Mouse (Mus musculus) embryonic facial prominence, embryonic 12.5 days (tissue): ENCODE results near the gene Ccdc148. TPM values are rescaled to one million over a fixed set of nuclear protein-coding genes. Genes with fewer than 3 reads are reported as not detected.
A peak's percentile ranks its signal among the peaks of the same experiment; 100 is the strongest.

Source experiments
- ATAC-seq: fragments of 200-750 bp; cut with Nextera tagmentation; 2 replicates; pipeline ENCODE4 v1.8.0; 2017; ENCODE audit not compliant: insufficient number of reproducible peaks, insufficient read depth, low FRiP score, low TSS enrichment
- H3K27ac ChIP-seq: fragments of 300-500 bp; sonication (generic); 2 replicates; pipeline ENCODE4 v1.5.1; 2016; ENCODE audit warnings: mild to moderate bottlenecking
- H3K27me3 ChIP-seq: fragments of 300-500 bp; sonication (generic); 2 replicates; pipeline ENCODE4 v1.6.1; 2016; ENCODE audit warnings: mild to moderate bottlenecking, moderate library complexity
- H3K36me3 ChIP-seq: fragments of 300-500 bp; sonication (generic); 2 replicates; pipeline ENCODE4 v1.6.1; 2016; ENCODE audit warnings: mild to moderate bottlenecking
- H3K4me1 ChIP-seq: fragments of 300-500 bp; sonication (generic); 2 replicates; pipeline ENCODE4 v1.6.1; 2016
- H3K4me2 ChIP-seq: fragments of 300-500 bp; sonication (generic); replicated peaks from 2 replicates; pipeline ENCODE4 v1.6.1; 2016; ENCODE audit warnings: mild to moderate bottlenecking, moderate library complexity
- H3K4me3 ChIP-seq: fragments of 300-500 bp; sonication (generic); 2 replicates; pipeline ENCODE4 v1.5.1; 2016; ENCODE audit warnings: mild to moderate bottlenecking
- H3K9ac ChIP-seq: fragments of 300-500 bp; sonication (generic); 2 replicates; pipeline ENCODE4 v1.6.1; 2016; ENCODE audit warnings: mild to moderate bottlenecking, moderate library complexity
- H3K9me3 ChIP-seq: fragments of 300-500 bp; sonication (generic); 2 replicates; pipeline ENCODE4 v1.6.1; 2016; ENCODE audit warnings: mild to moderate bottlenecking, moderate library complexity
- WGBS: fragments of 180-500 bp; shearing (Covaris S2); methylation state at CpG from one replicate; pipeline ENCODE4 v1.1.7; 2016; 5-methylcytosine and 5-hydroxymethylcytosine counted together
- polyA plus RNA-seq: library from polyadenylated mRNA; unstranded; fragments of >200 nt; fragmentation: Nextera tagmentation; extraction: Ambion mirVana; gene quantifications from 2 replicates; pipeline ENCODE4 v1.2.1, GENCODE M21; 2016

Gene Ccdc148
- polyA plus RNA-seq, 1 experiment from 2014 or later, result 1.3 TPM

GRCm38 (mm10) chr2:59178191-59178590 lies 17.7 kb upstream of the Ccdc148 start:
- Histone ChIP-seq H3K27ac (no peak overlapping the region), H3K27me3 (no peaks in the 10 kb centered on the region), H3K9me3 (no peaks in the 10 kb centered on the region), H3K4me3 (no peak overlapping the region), H3K4me2 (no peak overlapping the region), H3K4me1 (no peaks in the 10 kb centered on the region), H3K9ac (no peak overlapping the region), H3K36me3 (no peaks in the 10 kb centered on the region)
- WGBS, result 90% methylated on average over 8 of the region's 8 CpGs
- no peak for ATAC-seq

DNA sequence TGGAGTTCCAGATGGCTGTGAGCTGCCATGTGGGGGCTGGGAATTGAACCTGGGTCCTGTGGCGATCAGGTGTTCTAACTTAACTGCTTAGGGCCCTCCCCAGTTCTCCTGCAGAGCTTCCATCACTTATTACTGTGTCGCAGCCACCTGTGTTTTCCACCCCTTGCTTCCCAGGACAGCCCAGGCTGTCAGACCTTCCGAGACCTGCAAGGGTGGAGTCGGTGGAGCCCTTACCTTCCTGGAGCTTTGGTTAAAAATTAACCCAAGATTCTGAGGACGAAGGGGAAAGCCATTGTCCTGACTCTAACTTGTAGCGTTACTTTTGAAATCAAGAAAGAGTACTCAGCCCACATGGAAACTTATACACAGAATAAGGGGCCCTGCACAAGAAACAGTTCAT lies 15.4 kb upstream of the Ccdc148 start:
- Histone ChIP-seq H3K27me3 (no peaks in the 10 kb centered on the region), H3K36me3 (no peaks in the 10 kb centered on the region), H3K4me2 (no peak overlapping the region), H3K27ac (no peak overlapping the region), H3K4me3 (no peak overlapping the region), H3K9me3 (no peaks in the 10 kb centered on the region), H3K9ac (no peak overlapping the region), H3K4me1 (peaks cover 9% of the 10 kb centered on the region; the same call in 1 of the 2 replicates)
- 93% methylated on average over 6 of the region's 6 CpGs for WGBS
- ATAC-seq, result no peak

GRCm38 (mm10) chr2:59171533-59171932 lies 11.1 kb upstream of the Ccdc148 start:
- no peak overlapping the region for H3K4me3 ChIP-seq
- no peak overlapping the region for H3K4me2 ChIP-seq
- peaks cover 9% of the 10 kb centered on the region; the same call in 1 of the 2 replicates for H3K4me1 ChIP-seq
- no peak for ATAC-seq
- H3K9me3 ChIP-seq, result no peaks in the 10 kb centered on the region
- H3K36me3 ChIP-seq, result no peaks in the 10 kb centered on the region
- no peak overlapping the region for H3K27ac ChIP-seq
- H3K9ac ChIP-seq, result no peak overlapping the region
- no peaks in the 10 kb centered on the region for H3K27me3 ChIP-seq
- WGBS, result 68% methylated on average over 5 of the region's 5 CpGs

DNA sequence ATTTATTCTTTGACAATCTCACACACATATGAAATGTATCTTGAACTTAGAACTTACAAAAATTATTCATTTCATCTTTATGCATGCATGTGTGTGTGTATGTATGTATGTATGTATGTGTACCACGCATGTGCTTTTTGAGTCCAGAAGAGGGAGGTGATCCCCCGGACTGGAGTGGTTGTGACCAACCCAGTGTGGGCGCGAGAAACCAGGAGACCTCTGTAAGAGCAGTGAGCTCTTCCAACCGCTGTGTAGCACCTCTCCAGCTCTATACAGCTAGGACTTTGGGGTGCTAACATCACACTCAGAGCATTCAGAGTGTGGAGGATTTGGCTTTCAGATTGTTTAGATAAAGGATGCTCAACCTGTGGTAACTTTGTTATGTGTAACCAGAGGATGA lies 10.1 kb upstream of the Ccdc148 start:
- 94% methylated on average over 5 of the region's 5 CpGs for WGBS
- no peaks in the 10 kb centered on the region for H3K27me3 ChIP-seq
- H3K9me3 ChIP-seq, result no peaks in the 10 kb centered on the region
- H3K4me2 ChIP-seq, result no peak overlapping the region
- H3K4me1 ChIP-seq, result peaks cover 9% of the 10 kb centered on the region; the same call in 1 of the 2 replicates
- ATAC-seq, result no peak
- no peak overlapping the region for H3K9ac ChIP-seq
- no peak overlapping the region for H3K4me3 ChIP-seq
- no peaks in the 10 kb centered on the region for H3K36me3 ChIP-seq
- no peak overlapping the region for H3K27ac ChIP-seq

GRCm38 (mm10) chr2:59170208-59170589 lies 9.7 kb upstream of the Ccdc148 start:
- Histone ChIP-seq H3K36me3 (no peaks in the 10 kb centered on the region), H3K9ac (no peak overlapping the region), H3K9me3 (no peaks in the 10 kb centered on the region), H3K4me1 (peaks cover 9% of the 10 kb centered on the region; the same call in 1 of the 2 replicates), H3K27me3 (no peaks in the 10 kb centered on the region), H3K4me2 (no peak overlapping the region), H3K27ac (no peak overlapping the region), H3K4me3 (no peak overlapping the region)
- no peak for ATAC-seq
- WGBS, result 58% methylated on average over 3 of the region's 3 CpGs

DNA sequence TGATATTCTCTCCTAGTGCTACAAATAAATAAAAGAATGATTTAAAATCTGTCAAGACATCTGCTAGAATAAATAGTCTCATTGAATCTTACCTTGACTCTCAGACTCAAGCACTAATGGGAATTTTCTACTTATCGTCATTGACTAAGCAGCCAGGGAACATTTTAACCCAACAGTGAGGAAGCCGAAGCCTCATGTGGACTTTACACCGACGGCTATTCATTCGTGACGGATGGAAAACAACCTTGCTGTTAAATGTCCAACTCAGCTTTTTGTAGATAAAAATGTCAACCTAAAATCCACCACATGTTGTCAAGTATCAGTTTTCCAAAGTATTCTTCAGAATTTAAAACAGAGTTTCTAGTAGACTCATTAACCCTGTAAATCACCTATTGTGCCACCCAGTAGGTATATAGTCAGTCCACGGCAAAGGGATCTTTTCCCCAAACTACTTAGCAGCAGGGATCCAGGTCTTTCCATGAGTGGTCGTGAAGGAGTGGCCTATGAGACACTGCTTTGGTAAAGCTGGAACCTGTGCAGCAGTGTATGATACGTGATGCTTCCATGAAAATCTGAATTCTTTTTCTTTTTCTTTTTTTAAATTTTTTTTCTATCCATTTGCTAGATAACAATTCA lies 9.2 kb upstream of the Ccdc148 start:
- H3K27ac ChIP-seq, result no peak overlapping the region
- no peak overlapping the region for H3K4me3 ChIP-seq
- H3K36me3 ChIP-seq, result no peaks in the 10 kb centered on the region
- H3K27me3 ChIP-seq, result no peaks in the 10 kb centered on the region
- H3K9ac ChIP-seq, result no peak overlapping the region
- no peaks in the 10 kb centered on the region for H3K9me3 ChIP-seq
- no peak for ATAC-seq
- 81% methylated on average over 9 of the region's 9 CpGs for WGBS
- no peak overlapping the region for H3K4me2 ChIP-seq
- peaks cover 9% of the 10 kb centered on the region; the same call in 1 of the 2 replicates for H3K4me1 ChIP-seq

- 78% methylated on average over 4 of the region's 4 CpGs for WGBS
- H3K9ac ChIP-seq, result no peak overlapping the region
Observed at GRCm38 (mm10) chr2:59167830-59168229, 7.3 kb upstream of the Ccdc148 start.

DNA sequence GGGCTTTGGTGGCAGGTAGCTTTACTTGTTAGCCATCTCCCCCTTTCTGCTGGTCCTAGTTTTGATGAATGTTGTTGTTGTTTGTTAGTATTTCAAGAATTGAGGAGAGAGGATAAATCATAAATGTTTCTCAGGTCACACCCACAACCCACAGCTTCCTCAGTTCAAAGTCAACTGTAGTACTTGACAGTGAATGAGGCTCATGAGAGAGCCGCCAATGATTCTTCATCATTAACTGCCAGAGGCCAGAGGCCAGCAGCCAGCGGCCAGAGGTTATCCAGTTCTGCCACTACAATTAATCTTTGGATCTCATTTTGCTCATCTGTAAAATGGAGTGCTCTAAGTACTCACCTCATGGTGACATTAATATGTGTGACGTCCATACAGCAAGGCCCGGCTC lies 6.5 kb upstream of the Ccdc148 start:
- no peaks in the 10 kb centered on the region for H3K9me3 ChIP-seq
- WGBS, result 84% methylated on average over 4 of the region's 4 CpGs
- no peaks in the 10 kb centered on the region for H3K36me3 ChIP-seq
- no peak overlapping the region for H3K4me3 ChIP-seq
- no peak overlapping the region for H3K4me2 ChIP-seq
- H3K9ac ChIP-seq, result no peak overlapping the region
- H3K27ac ChIP-seq, result no peak overlapping the region
- H3K27me3 ChIP-seq, result no peaks in the 10 kb centered on the region
- peaks cover 9% of the 10 kb centered on the region; the same call in 1 of the 2 replicates for H3K4me1 ChIP-seq
- ATAC-seq, result no peak

More at GRCm38 (mm10) chr2:59167830-59168229, 7.3 kb upstream of the Ccdc148 start:
- Histone ChIP-seq H3K36me3 (no peaks in the 10 kb centered on the region), H3K4me1 (peaks cover 10% of the 10 kb centered on the region; the same call in 1 of the 2 replicates), H3K27ac (no peak overlapping the region), H3K4me2 (no peak overlapping the region), H3K4me3 (no peak overlapping the region), H3K27me3 (no peaks in the 10 kb centered on the region), H3K9me3 (no peaks in the 10 kb centered on the region)
- no peak for ATAC-seq

DNA sequence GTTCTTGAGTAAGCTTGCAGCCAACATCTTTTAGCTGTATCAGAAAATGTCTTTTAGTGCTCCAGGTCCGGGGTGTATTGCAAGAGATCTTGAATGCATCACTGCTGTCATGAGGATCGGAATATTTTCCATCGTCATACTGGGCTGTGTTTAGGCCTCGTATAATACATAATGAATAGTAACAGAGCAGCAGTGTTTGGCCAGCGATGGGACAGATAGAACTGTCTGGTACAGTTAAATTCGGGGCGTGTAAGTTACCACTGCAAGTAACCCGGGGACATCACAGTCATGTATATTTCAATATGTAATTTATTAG lies 1.8 kb upstream of the Ccdc148 start:
- Histone ChIP-seq H3K4me1 (peaks cover 9% of the 10 kb centered on the region; the same call in 1 of the 2 replicates), H3K36me3 (no peaks in the 10 kb centered on the region), H3K4me3 (peak overlapping the region; percentile 94), H3K9me3 (no peaks in the 10 kb centered on the region), H3K27me3 (no peaks in the 10 kb centered on the region), H3K4me2 (peak overlapping the region; percentile 82), H3K9ac (peak overlapping the region; percentile 33; the same call in 1 of the 2 replicates), H3K27ac (no peak overlapping the region)
- WGBS, result 40% methylated on average over 8 of the region's 8 CpGs
- no peak for ATAC-seq

DNA sequence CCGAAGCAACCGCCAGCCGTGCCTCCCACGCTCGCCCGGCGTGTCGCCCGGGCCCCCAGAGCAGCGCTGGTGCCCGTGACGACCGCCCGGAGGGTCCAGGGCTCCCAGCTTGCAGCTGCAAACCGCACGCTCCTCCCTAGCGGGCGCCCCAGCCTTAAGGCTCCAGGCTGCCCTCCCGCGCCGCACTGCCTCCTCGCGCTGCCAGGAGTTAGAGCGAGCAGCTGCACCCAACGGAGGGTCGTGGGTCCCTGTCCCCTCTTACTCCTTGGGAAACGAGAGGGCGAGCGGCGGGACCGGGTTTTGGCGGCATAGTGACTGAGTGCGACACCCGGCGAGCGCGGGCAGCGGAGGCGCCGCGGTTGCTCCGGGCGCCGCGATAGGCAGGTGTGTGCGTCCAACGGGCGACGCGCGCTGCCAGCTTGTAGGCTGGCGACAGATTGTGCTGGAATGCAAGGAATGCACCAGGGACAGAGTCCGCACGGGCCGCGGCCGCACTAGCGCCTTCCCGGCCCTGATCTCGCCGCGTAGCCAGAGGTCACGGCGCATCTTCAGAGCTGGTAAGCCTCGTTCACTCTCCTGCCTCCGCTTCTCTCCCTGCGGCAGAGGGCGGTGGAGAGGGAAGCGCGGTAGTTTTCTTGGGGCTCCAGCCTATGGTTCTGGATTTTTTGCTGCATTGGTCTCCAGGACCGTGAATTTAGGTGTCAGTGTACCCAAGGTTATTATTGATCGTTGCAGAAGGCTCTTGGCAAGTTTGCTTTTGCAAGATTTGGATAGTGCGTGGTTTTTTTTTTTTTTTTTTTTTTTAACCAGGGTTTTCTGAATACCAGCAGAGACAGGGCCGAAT lies 1.2 kb upstream of the Ccdc148 start:
- no peaks in the 10 kb centered on the region for H3K27me3 ChIP-seq
- peaks cover 9% of the 10 kb centered on the region; the same call in 1 of the 2 replicates for H3K4me1 ChIP-seq
- H3K4me3 ChIP-seq, result peak overlapping the region; percentile 94
- H3K36me3 ChIP-seq, result no peaks in the 10 kb centered on the region
- no peaks in the 10 kb centered on the region for H3K9me3 ChIP-seq
- peak; percentile 37; the same call in 1 of the 2 replicates for ATAC-seq
- H3K4me2 ChIP-seq, result peak overlapping the region; percentile 82
- H3K27ac ChIP-seq, result peak overlapping the region; percentile 86
- H3K9ac ChIP-seq, result peak overlapping the region; percentile 82
- under 1% methylated on average over 73 of the region's 74 CpGs for WGBS

- H3K4me3 ChIP-seq, result peak overlapping the region; percentile 94
- H3K36me3 ChIP-seq, result no peaks in the 10 kb centered on the region
- H3K9me3 ChIP-seq, result no peaks in the 10 kb centered on the region
Observed at GRCm38 (mm10) chr2:59161021-59161440, 548 bp upstream of the Ccdc148 start.

More at GRCm38 (mm10) chr2:59161021-59161440, 548 bp upstream of the Ccdc148 start:
- Histone ChIP-seq H3K27me3 (no peaks in the 10 kb centered on the region), H3K27ac (peak overlapping the region; percentile 86), H3K4me1 (peaks cover 9% of the 10 kb centered on the region; the same call in 1 of the 2 replicates), H3K4me2 (peak overlapping the region; percentile 82), H3K9ac (peak overlapping the region; percentile 82)
- 1% methylated on average over 41 of the region's 58 CpGs for WGBS
- ATAC-seq, result peak; percentile 66
